Mouse (Mus musculus) lung, postnatal 0 days (tissue): Measurements from ENCODE around the gene Atpaf1. TPM values are rescaled to one million over a fixed set of nuclear protein-coding genes. Genes with fewer than 3 reads are reported as not detected.

Source experiments
- ATAC-seq: fragments of 200-750 bp; cut with Nextera tagmentation; 2 replicates; pipeline ENCODE4 v1.8.0; 2017; ENCODE audit warnings: moderate library complexity
- DNase-seq: peaks from one replicate; pipeline ENCODE4 v3.0.0-alpha.2; 2016; ENCODE audit warnings: low spot score
- H3K27ac ChIP-seq: fragments of 300-500 bp; sonication (generic); 2 replicates; pipeline ENCODE4 v1.5.1; 2014; ENCODE audit warnings: antibody characterized with exemption, mild to moderate bottlenecking, low read length, mixed read lengths
- H3K27me3 ChIP-seq: fragments of 300-500 bp; sonication (generic); replicated peaks from 2 replicates; pipeline ENCODE4 v1.6.1; 2014; ENCODE audit warnings: low read length, mixed read lengths; ENCODE audit not compliant: insufficient read depth
- H3K36me3 ChIP-seq: fragments of 300-500 bp; sonication (generic); 2 replicates; pipeline ENCODE4 v1.6.1; 2014; ENCODE audit warnings: low read length, mixed read lengths; ENCODE audit not compliant: insufficient read depth
- H3K4me1 ChIP-seq: fragments of 300-500 bp; sonication (generic); 2 replicates; pipeline ENCODE4 v1.6.1; 2014; ENCODE audit warnings: antibody characterized with exemption, low read depth, low read length, mixed read lengths; ENCODE audit not compliant: insufficient read depth
- H3K4me2 ChIP-seq: fragments of 300-500 bp; sonication (generic); replicated peaks from 2 replicates; pipeline ENCODE4 v1.6.1; 2014; ENCODE audit warnings: low read depth, mild to moderate bottlenecking, low read length, moderate library complexity, mixed read lengths
- H3K4me3 ChIP-seq: fragments of 300-500 bp; sonication (generic); 2 replicates; pipeline ENCODE4 v1.5.1; 2014; ENCODE audit warnings: low read depth, low read length
- H3K9ac ChIP-seq: fragments of 300-500 bp; sonication (generic); replicated peaks from 2 replicates; pipeline ENCODE4 v1.6.1; 2014; ENCODE audit warnings: low read depth, mild to moderate bottlenecking
- H3K9me3 ChIP-seq: fragments of 300-500 bp; sonication (generic); 2 replicates; pipeline ENCODE4 v1.6.1; 2016; ENCODE audit warnings: low read length, mixed read lengths
- CTCF ChIP-seq: IDR thresholded peaks from 2 replicates; pipeline ENCODE4 v1.5.1; 2016; ENCODE audit warnings: antibody characterized with exemption, mild to moderate bottlenecking
- EP300 ChIP-seq: IDR thresholded peaks from 2 replicates; pipeline ENCODE4 v1.6.1; 2016; ENCODE audit warnings: antibody characterized with exemption, mild to moderate bottlenecking, control low read depth
- WGBS: fragments of 180-500 bp; shearing (Covaris S2); extraction: QIAGEN DNeasy Blood & Tissue Kit; methylation state at CpG from one replicate; pipeline ENCODE4 v1.1.7; 2014; 5-methylcytosine and 5-hydroxymethylcytosine counted together
- polyA plus RNA-seq: library from polyadenylated mRNA; unstranded; fragments of >200 nt; fragmentation: Nextera tagmentation; extraction: Ambion mirVana; gene quantifications from 2 replicates; pipeline ENCODE4 v1.2.1, GENCODE M21; 2015

Atpaf1 gene
- polyA plus RNA-seq, 1 experiment from 2014 or later, result 30.0 TPM

GRCm38 (mm10) chr4:115855609-115856008 is 71.0 kb downstream of the Atpaf1 start:
- DNase-seq (no peak), ATAC-seq (no peak)
- H3K27ac ChIP-seq, result no peak overlapping the region
- peaks cover 29% of the 10 kb centered on the region for H3K36me3 ChIP-seq
- H3K4me1 ChIP-seq, result no peaks in the 10 kb centered on the region
- no peak overlapping the region for H3K4me2 ChIP-seq
- H3K9ac ChIP-seq, result no peak overlapping the region
- WGBS, result 70% methylated on average over 4 of the region's 4 CpGs
- H3K4me3 ChIP-seq, result no peak overlapping the region
- no peaks in the 10 kb centered on the region for H3K27me3 ChIP-seq
- TF ChIP-seq EP300, result no peak
- no peak for TF ChIP-seq CTCF
- no peaks in the 10 kb centered on the region for H3K9me3 ChIP-seq

GRCm38 (mm10) chr4:115856282-115856681 is 71.7 kb downstream of the Atpaf1 start:
- 77% methylated on average over 4 of the region's 4 CpGs for WGBS
- Histone ChIP-seq H3K4me3 (no peak overlapping the region), H3K36me3 (peaks cover 29% of the 10 kb centered on the region), H3K27me3 (no peaks in the 10 kb centered on the region), H3K9ac (no peak overlapping the region), H3K4me2 (no peak overlapping the region), H3K4me1 (no peaks in the 10 kb centered on the region), H3K27ac (no peak overlapping the region), H3K9me3 (no peaks in the 10 kb centered on the region)
- no peak for ATAC-seq
- no peak for DNase-seq
- TF ChIP-seq EP300, result no peak
- TF ChIP-seq CTCF, result no peak

DNA sequence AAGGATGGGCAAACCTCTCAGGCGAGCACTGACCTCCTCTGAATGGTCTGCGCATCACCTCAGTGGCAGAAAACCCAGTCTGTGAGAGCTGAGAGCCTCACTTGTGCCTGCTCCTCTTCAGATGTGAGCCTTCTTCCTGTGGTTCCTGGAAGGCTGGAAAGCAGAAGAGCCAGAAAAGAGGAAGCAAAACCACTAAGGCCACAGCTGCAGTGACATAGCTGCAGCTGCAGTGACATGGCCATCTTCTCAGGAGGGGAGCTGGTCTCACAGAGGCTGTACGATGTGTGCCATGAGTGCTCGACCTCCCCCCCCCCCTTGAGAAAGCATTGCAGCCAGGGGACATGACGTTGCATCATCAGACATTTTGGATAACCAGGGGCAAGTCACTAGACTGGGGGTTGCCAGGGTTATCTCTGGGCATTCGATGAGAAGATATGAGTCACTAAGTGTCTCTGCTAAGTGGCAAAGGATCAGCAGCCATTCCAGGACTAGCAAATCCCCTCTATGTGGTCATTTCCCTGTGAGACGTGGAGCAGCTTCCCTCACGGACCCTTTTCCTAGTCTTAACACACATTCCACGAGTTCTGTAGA is 72.8 kb downstream of the Atpaf1 start:
- WGBS, result 71% methylated on average over 9 of the region's 9 CpGs

DNA sequence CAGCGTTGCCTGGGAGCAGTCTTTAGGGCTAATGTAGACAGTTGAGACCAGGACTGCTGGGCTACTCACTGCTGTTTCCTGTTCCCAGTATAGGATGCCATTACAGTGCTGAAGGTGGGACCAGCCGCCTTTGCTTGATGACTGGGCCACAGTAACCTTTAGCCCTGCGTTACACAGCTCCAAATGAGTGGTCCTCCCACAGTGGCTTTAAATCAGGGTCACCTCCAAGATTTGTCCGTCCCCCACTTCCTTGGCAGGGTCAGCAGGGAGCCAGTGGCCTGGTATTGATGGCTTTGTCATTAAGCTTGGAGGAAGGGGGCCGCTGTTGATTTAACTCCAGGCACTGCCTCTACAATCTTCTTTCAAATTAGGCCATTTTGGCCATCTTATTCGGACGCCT is 78.7 kb downstream of the Atpaf1 start:
- H3K9me3 ChIP-seq, result no peaks in the 10 kb centered on the region
- TF ChIP-seq EP300, result no peak
- TF ChIP-seq CTCF, result no peak
- H3K27me3 ChIP-seq, result no peaks in the 10 kb centered on the region
- H3K4me1 ChIP-seq, result no peaks in the 10 kb centered on the region
- no peak overlapping the region for H3K4me3 ChIP-seq
- H3K36me3 ChIP-seq, result peaks cover 10% of the 10 kb centered on the region; the same call in 1 of the 2 replicates
- no peak overlapping the region for H3K4me2 ChIP-seq
- no peak overlapping the region for H3K27ac ChIP-seq
- WGBS, result 74% methylated on average over 7 of the region's 7 CpGs
- no peak for ATAC-seq
- DNase-seq, result no peak
- no peak overlapping the region for H3K9ac ChIP-seq

More for the DNA sequence above, 72.8 kb downstream of the Atpaf1 start:
- no peak for DNase-seq
- Histone ChIP-seq H3K4me1 (no peaks in the 10 kb centered on the region), H3K4me2 (no peak overlapping the region), H3K27ac (no peak overlapping the region), H3K36me3 (peaks cover 29% of the 10 kb centered on the region), H3K9ac (no peak overlapping the region), H3K27me3 (no peaks in the 10 kb centered on the region), H3K4me3 (no peak overlapping the region), H3K9me3 (no peaks in the 10 kb centered on the region)
- TF ChIP-seq CTCF (no peak), EP300 (no peak)
- ATAC-seq, result no peak

GRCm38 (mm10) chr4:115863880-115864279 is 79.3 kb downstream of the Atpaf1 start:
- Histone ChIP-seq H3K4me2 (no peak overlapping the region), H3K9ac (no peak overlapping the region), H3K9me3 (no peaks in the 10 kb centered on the region), H3K27ac (no peak overlapping the region), H3K4me3 (no peak overlapping the region), H3K27me3 (no peaks in the 10 kb centered on the region), H3K4me1 (no peaks in the 10 kb centered on the region), H3K36me3 (peaks cover 10% of the 10 kb centered on the region; the same call in 1 of the 2 replicates)
- 41% methylated on average over 10 of the region's 10 CpGs for WGBS
- DNase-seq (no peak), ATAC-seq (no peak)
- no peak for TF ChIP-seq EP300
- TF ChIP-seq CTCF, result no peak

Other genes with a start within 250 kb of the Atpaf1 start
- gene Cyp4a31, start 221.2 kb upstream of the Atpaf1 start, polyA plus RNA-seq, result not detected in 2 replicates
- 0.08 TPM in 1 of 2 replicates, not detected in the other for gene Cyp4a32, start 183.8 kb upstream of the Atpaf1 start, polyA plus RNA-seq
- 171 and 174 TPM in 2 replicates for gene Cyp4b1, start 137.1 kb upstream of the Atpaf1 start, polyA plus RNA-seq
- gene Efcab14, start 47.1 kb upstream of the Atpaf1 start, polyA plus RNA-seq, result 24.4 and 26.8 TPM in 2 replicates
- 0.16 TPM in 1 of 2 replicates, not detected in the other for gene Tex38, start 3.8 kb upstream of the Atpaf1 start, polyA plus RNA-seq
- 14.8 and 16.3 TPM in 2 replicates for gene Mob3c, start 43.3 kb downstream of the Atpaf1 start, polyA plus RNA-seq
- 26.9 and 30.6 TPM in 2 replicates for gene Mknk1, start 54.4 kb downstream of the Atpaf1 start, polyA plus RNA-seq
- not detected in 2 replicates for gene Kncn, start 99.6 kb downstream of the Atpaf1 start, polyA plus RNA-seq
- gene 6430628N08Rik, start 105.9 kb downstream of the Atpaf1 start, polyA plus RNA-seq, result not detected in 2 replicates
- gene Dmbx1, start 155.1 kb downstream of the Atpaf1 start, polyA plus RNA-seq, result not detected in 2 replicates
- gene Faah, start 233.1 kb downstream of the Atpaf1 start, polyA plus RNA-seq, result 12.1 and 13.4 TPM in 2 replicates